Mouse (Mus musculus) right cerebral cortex, postnatal 36 days (tissue): ENCODE results near the gene Timd2.
"Not testable (repeated sequence)": the region's sequence is repeated elsewhere in the genome, so short reads cannot be mapped to it uniquely, and the experiment has no call there.

Experiments
- DNase-seq, 2 experiments: peaks; one replicate each; pipeline ENCODE4 v3.0.0; 2022; ENCODE audit warnings: low spot score in 2 of 2, mixed read lengths in 1 of 2

Gene Timd2

GRCm38 (mm10) chr11:46706664-46707356 lies at the start of gene Timd2:
Gene Timd2, minus strand, starts transcription at chr11:46707061.
- DNase-seq = no peak

DNA sequence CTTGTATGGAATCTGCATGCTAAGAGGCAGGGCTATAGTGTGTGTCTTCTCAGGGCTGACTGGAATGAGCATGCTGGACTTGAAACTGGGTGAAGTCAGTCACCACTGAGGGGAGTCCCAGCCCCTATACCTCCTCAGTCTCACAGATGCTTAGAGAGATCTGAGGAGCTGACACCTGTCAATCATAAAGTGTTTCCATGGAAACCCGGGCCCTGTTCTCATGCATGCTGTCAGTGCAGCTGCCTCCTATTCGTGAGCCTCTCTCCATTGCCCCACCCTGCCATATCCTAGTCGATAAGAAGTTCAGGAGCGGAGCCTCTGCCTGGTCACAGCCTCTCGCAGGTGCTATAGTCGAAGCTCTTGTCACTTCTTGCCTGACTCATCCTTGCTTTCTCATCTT lies 48.9 kb upstream of the Timd2 start:
- DNase-seq = not testable (repeated sequence)

DNA sequence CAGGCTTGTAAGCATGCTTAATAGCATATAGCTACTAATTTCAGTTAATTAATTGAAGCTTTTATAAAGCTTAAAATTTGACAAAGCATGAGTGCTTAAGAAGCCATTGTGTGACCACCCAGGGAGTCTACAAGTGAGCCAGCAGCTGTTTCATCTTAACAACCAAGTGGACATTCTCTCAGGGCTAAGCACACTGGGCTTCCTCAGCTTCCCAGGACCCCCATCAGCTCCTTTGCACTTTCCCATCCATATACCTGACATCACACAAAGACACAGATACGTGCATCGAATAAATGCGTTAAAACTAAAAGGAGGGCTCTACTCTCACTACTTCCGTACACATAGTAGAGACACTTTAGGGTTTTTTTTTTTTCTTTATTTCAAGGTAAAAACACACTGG lies 47.8 kb upstream of the Timd2 start:
- DNase-seq = no peak

GRCm38 (mm10) chr11:46753662-46754061 lies 46.8 kb upstream of the Timd2 start:
- no peak for DNase-seq

- no peak for DNase-seq
Measured at GRCm38 (mm10) chr11:46747996-46748395, 41.1 kb upstream of the Timd2 start.

DNA sequence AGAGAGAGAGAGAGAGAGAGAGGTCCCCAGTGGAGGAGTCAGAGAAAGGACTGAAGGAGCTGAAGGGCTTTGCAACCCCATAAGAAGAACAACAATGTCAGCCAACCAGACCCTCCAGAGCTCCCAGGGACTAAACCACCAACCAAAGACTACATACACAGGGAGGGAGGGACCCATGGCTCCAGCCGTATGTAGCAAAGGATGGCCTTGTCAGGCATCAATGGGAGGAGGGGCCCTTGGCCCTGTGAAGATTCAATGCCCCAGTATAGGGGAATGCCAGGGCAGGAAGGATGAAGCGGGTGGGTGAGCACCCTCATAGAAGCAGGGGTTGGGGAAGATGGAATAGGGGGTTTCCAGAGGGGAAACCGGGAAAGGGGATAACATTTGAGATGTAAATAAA lies 34.9 kb upstream of the Timd2 start:
- DNase-seq = no peak

GRCm38 (mm10) chr11:46740886-46741285 lies 34.0 kb upstream of the Timd2 start:
- no peak for DNase-seq

GRCm38 (mm10) chr11:46739501-46739900 lies 32.6 kb upstream of the Timd2 start:
- DNase-seq = no peak

GRCm38 (mm10) chr11:46735076-46735475 lies 28.2 kb upstream of the Timd2 start, which contains the start of gene Havcr1:
Gene Havcr1, plus strand, starts transcription at chr11:46735080.
- DNase-seq = not testable (repeated sequence)

GRCm38 (mm10) chr11:46734617-46735016 lies 27.8 kb upstream of the Timd2 start:
- DNase-seq = no peak

DNA sequence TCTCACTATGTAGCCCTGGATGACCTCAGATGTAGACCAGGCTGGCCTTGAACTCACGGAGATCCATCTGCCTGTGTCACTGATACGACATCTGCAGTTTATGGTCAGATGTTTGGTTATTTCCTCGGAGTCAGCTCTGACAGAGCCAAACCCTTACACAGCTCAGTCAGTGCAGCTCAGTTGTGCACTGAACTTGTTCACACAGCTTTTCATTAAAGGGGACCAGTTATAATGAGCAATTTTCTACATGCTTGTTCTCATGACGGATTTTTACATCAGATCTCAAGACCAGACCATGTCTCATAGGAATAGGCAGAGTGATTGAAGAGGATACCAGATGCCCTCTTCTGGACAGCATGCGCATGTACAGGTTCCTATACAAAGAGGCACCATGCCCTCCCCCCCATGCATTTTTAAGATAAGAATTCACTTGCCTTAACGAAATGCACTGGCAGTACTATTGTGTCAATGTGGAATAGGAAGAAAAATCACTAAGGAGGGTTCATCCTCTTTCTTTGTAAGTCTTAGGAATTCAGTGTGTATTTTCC lies 26.5 kb upstream of the Timd2 start:
- peak in 1 of 2 experiments; percentile 9 for DNase-seq

- no peak for DNase-seq
Measured at GRCm38 (mm10) chr11:46731541-46732070, 24.7 kb upstream of the Timd2 start.

GRCm38 (mm10) chr11:46698830-46699229 lies 8.0 kb downstream of the Timd2 start:
- no peak for DNase-seq

DNA sequence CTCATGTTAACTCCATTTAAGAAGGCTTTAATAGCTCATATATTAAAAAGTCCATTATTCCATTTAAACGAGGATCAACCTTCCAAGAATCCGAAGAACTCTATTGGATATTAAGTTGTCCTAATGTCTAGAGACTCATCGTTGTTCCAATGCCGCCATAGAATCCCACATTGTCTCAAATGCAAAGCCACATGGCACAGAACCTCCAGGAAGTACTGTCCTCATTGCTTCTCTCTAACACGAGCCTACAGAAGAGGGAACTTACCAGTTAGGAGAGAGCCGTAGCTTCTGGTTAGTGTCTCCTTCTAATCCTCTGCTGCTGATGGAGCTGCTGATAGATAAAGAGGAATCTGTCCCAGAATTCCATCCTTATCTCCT lies 8.6 kb downstream of the Timd2 start:
- DNase-seq = no peak

DNA sequence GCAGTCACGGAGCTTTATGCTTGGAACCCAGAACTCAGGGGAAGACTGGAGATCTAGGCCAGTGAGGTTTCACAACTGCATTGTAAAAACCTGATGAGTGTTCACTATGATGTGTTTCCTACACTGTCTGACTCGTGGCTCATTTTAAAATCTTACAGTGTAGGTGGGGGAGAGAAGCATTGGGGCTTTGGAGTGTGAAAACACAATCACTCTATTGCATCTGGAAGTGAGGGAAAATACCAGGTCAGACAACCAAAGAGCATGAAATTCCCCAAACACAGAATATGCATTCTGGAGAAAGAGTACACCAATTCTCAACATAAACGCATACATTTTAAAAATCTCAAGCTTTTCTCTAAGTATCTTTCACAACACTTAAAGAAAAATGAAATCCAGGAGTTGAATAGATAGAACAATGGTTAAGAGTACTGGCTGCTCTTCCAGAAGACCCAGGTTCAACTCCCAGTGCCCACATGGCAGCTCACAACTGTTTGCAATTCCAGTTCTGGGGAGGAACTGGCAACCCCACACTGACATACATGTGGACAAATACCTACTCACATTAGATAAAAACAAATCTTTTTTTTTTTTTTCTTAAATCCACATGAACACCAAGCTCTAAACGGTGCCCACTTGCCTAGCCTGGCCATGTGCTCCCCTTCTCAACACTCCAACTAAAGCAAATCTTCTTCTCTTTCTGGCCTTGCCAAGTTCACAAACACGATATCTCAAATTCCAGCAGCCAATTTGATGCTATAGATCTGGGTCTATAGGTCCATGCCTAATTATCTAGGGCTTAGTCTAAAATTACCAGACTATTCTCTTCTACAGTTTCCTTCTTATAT lies 9.2 kb downstream of the Timd2 start:
- no peak for DNase-seq

GRCm38 (mm10) chr11:46695849-46696248 lies 11.0 kb downstream of the Timd2 start:
- not testable (repeated sequence) for DNase-seq

GRCm38 (mm10) chr11:46690136-46690535 lies 16.7 kb downstream of the Timd2 start:
- no peak for DNase-seq

DNA sequence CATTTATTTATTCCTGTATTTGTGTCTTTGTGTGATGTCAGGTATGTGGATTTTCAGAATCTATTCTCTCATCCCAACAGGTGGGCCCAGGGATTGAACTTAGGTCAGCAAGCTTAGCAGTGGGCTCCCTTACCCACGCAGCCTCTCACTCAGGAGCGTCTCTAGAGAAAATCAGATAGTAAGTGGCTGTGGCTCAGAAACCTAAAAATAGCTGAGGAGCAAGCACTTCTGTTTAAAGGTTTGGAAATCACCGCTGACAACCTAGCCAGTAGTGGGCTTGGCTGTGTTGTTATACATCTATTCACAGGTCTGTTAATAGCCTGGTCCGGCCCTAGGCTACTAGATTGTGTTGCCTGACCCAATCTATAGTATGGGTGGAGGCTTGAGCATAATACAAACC lies 23.1 kb downstream of the Timd2 start:
- no peak for DNase-seq

DNA sequence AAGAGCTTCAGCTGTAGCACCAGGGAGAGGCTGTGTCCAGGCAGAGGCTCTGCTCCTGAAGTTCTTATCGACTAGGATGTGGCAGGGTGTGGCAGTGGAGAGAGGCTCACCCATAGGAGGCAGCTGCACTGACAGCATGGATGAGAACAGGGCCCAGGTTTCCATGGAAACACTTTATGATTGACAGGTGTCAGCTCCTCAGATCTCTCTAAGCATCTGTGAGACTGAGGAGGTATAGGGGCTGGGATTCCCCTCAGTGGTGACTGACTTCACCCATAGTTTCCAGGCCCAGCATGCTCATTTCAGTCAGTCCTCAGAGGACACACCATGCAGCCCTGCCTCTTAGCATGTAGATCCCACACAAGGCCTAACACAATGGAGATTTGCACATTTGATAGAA lies 24.0 kb downstream of the Timd2 start:
- DNase-seq = no peak

DNA sequence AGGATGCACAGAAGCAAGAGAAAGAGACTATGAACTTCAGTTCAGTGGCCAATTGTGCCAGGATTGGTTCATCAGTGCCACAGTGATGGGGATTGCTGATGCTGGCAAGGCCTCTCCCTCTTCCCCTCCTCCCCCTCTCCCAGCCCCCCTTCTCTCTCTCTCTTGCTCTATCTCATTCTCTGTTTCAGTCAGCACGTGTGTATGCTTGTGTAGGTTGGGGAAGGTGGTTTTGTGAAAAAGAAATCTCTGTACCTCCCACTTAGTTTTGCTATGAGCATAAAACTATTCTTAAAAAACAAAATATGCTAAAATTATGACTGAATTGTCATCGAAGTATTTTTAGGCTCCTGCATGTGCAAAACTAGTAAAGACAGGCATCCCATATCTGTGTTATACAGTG lies 38.9 kb downstream of the Timd2 start:
- no peak for DNase-seq

DNA sequence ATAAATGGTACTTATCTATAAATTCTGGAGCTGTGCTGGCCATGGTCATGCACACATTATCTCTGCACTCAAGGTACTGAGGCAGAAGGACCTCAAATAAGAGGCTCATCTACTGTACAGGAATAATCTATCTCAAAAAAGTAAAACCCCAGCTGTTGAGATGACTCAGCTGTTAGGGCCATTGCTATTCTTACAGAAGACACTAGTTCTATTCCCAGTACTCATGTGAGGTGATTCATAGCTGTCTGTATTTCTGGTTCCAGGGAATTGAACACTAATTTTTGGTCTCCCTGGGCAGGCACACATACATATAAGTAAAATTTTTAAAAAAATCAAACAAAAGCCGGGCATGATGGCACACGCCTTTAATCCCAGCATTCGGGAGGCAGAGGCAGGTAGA lies 39.8 kb downstream of the Timd2 start:
- DNase-seq = no peak
